Mouse (Mus musculus) layer of hippocampus, postnatal 36 days (tissue): ENCODE measurements around the gene Slc38a1. TPM values are rescaled to one million over a fixed set of nuclear protein-coding genes. Genes with fewer than 3 reads are reported as not detected.
A peak's percentile ranks its signal among the peaks of the same experiment; 100 is the strongest.

Experiments
- DNase-seq, 2 experiments: peaks; one replicate each; pipeline ENCODE4 v3.0.0; 2022
- total RNA-seq, 2 experiments: library from RNA; stranded (reverse); gene quantifications; 2 replicates each; pipeline ENCODE4 v1.2.3; 2021

Slc38a1 gene
- total RNA-seq, 2 experiments from 2014 or later, result 78.3 to 79.3 TPM

- peak; percentile 16 to 42 for DNase-seq
Observed at GRCm38 (mm10) chr15:96551569-96552380, 90.9 kb downstream of the Slc38a1 start.

GRCm38 (mm10) chr15:96551107-96551506 is 91.6 kb downstream of the Slc38a1 start:
- no peak for DNase-seq

GRCm38 (mm10) chr15:96548363-96548762 is 94.3 kb downstream of the Slc38a1 start:
- DNase-seq, result no peak

GRCm38 (mm10) chr15:96547256-96548195 is 95.2 kb downstream of the Slc38a1 start:
- peak; percentile 50 to 57 for DNase-seq

GRCm38 (mm10) chr15:96543181-96543828 is 99.4 kb downstream of the Slc38a1 start:
- DNase-seq, result peak; percentile 30 to 42

- DNase-seq, result no peak
Observed at GRCm38 (mm10) chr15:96542135-96542534, 100.6 kb downstream of the Slc38a1 start.

GRCm38 (mm10) chr15:96537272-96537671 is 105.4 kb downstream of the Slc38a1 start:
- no peak for DNase-seq

- DNase-seq, result no peak
Observed at GRCm38 (mm10) chr15:96536412-96536811, 106.3 kb downstream of the Slc38a1 start.

GRCm38 (mm10) chr15:96527686-96528085 is 115.0 kb downstream of the Slc38a1 start:
- DNase-seq, result peak in 1 of 2 experiments; percentile 11

GRCm38 (mm10) chr15:96524239-96524738 is 118.4 kb downstream of the Slc38a1 start:
- peak; percentile 16 to 20 for DNase-seq

Other genes with a start within 250 kb of the Slc38a1 start
- gene Scaf11, start 182.1 kb downstream of the Slc38a1 start, total RNA-seq, result 10 to 100 TPM; 52.5 to 53.6 TPM
- gene Slc38a2, start 56.8 kb upstream of the Slc38a1 start, total RNA-seq, result 10 to 100 TPM; 80.4 to 90.3 TPM